Mouse (Mus musculus): ENCODE measurements around the gene Cdiptos. TPM values are rescaled to one million over a fixed set of nuclear protein-coding genes. Genes with fewer than 3 reads are reported as not detected.
A peak's percentile ranks its signal among the peaks of the same experiment; 100 is the strongest.

Gene Cdiptos
- total RNA-seq, 2 experiments from 2014 or later: not detected

- TF ChIP-seq CTCF (conservative IDR thresholded peaks at IDR 0.05): no peak
- H3K27ac ChIP-seq: peak overlapping the region; percentile 99
- H3K4me3 ChIP-seq: peak overlapping the region; percentile 77
- DNase-seq (ENCODE audit: low spot score in 2 of 2): no peak
Observed at GRCm38 (mm10) chr7:127018416-127019305, 42.8 kb upstream of the Cdiptos start.

- Histone ChIP-seq H3K4me3 (peak overlapping the region; percentile 77), H3K27ac (peak overlapping the region; percentile 99)
- no peak for DNase-seq (ENCODE audit: low spot score in 2 of 2)
- TF ChIP-seq CTCF (conservative IDR thresholded peaks at IDR 0.05): no peak
Observed at GRCm38 (mm10) chr7:127017950-127018345, 42.0 kb upstream of the Cdiptos start.

- H3K4me3 ChIP-seq: peak within 1 kb of the TSS; percentile 77
- H3K27ac ChIP-seq: peak within 1 kb of the TSS; percentile 99
- TF ChIP-seq CTCF (conservative IDR thresholded peaks at IDR 0.05): peak; percentile 91
- peak; percentile 95 to 98 for DNase-seq (ENCODE audit: low spot score in 2 of 2)
Observed at GRCm38 (mm10) chr7:127016971-127017949, 41.4 kb upstream of the Cdiptos start, which contains the start of gene Pagr1a. TSS of gene Pagr1a (minus strand) at chr7:127017352.

GRCm38 (mm10) chr7:127016486-127016938 is 40.6 kb upstream of the Cdiptos start:
- Histone ChIP-seq H3K27ac (peak overlapping the region; percentile 99), H3K4me3 (peak overlapping the region; percentile 77)
- TF ChIP-seq CTCF (conservative IDR thresholded peaks at IDR 0.05): no peak
- peak in 1 of 2 experiments; percentile 43 for DNase-seq (ENCODE audit: low spot score in 2 of 2)

- no peak for DNase-seq (ENCODE audit: low spot score in 2 of 2)
- Histone ChIP-seq H3K27ac (peak within 1 kb of the TSS; percentile 99), H3K4me3 (peak within 1 kb of the TSS; percentile 77)
- TF ChIP-seq CTCF (conservative IDR thresholded peaks at IDR 0.05): no peak
Observed at GRCm38 (mm10) chr7:127016481-127016485, 40.4 kb upstream of the Cdiptos start, which contains the start of gene Pagr1b. TSS of gene Pagr1b (minus strand) at chr7:127016484.

- no peak for DNase-seq (ENCODE audit: low spot score in 2 of 2)
Observed at GRCm38 (mm10) chr7:127016081-127016480, 40.2 kb upstream of the Cdiptos start.

GRCm38 (mm10) chr7:127014993-127015392 is 39.1 kb upstream of the Cdiptos start:
- DNase-seq (ENCODE audit: low spot score in 2 of 2): no peak
- H3K27ac ChIP-seq: peak overlapping the region; percentile 99; the same call in 1 of the 2 replicates
- no peak for TF ChIP-seq CTCF (conservative IDR thresholded peaks at IDR 0.05)
- H3K4me3 ChIP-seq: no peak overlapping the region

More at GRCm38 (mm10) chr7:127016081-127016480, 40.2 kb upstream of the Cdiptos start:
- Histone ChIP-seq H3K4me3 (peak overlapping the region; percentile 77), H3K27ac (peak overlapping the region; percentile 99)
- TF ChIP-seq CTCF (conservative IDR thresholded peaks at IDR 0.05): no peak

- no peak for TF ChIP-seq CTCF (conservative IDR thresholded peaks at IDR 0.05)
- DNase-seq (ENCODE audit: low spot score in 2 of 2): no peak
- peak within 1 kb of the TSS; percentile 56 for H3K4me3 ChIP-seq
- H3K27ac ChIP-seq: peak within 1 kb of the TSS; percentile 99
Observed at GRCm38 (mm10) chr7:127014320-127014719, 38.4 kb upstream of the Cdiptos start, which contains the start of gene Mvp. TSS of gene Mvp (minus strand) at chr7:127014621.

GRCm38 (mm10) chr7:127013385-127013784 is 37.5 kb upstream of the Cdiptos start:
- Histone ChIP-seq H3K4me3 (no peak overlapping the region; the same call in 1 of the 2 replicates), H3K27ac (no peak overlapping the region)
- no peak for DNase-seq (ENCODE audit: low spot score in 2 of 2)
- TF ChIP-seq CTCF (conservative IDR thresholded peaks at IDR 0.05): no peak

- no peak for DNase-seq (ENCODE audit: low spot score in 2 of 2)
- no peak for TF ChIP-seq CTCF (conservative IDR thresholded peaks at IDR 0.05)
Observed at GRCm38 (mm10) chr7:127012845-127013244, 36.9 kb upstream of the Cdiptos start.

GRCm38 (mm10) chr7:127012374-127012773 is 36.5 kb upstream of the Cdiptos start:
- H3K27ac ChIP-seq: 0 out of 2 replicates have a peak overlapping the region, but pooled peaks have one; percentile 23
- DNase-seq (ENCODE audit: low spot score in 2 of 2): no peak
- no peak for TF ChIP-seq CTCF (conservative IDR thresholded peaks at IDR 0.05)
- H3K4me3 ChIP-seq: no peak overlapping the region

More at GRCm38 (mm10) chr7:127012845-127013244, 36.9 kb upstream of the Cdiptos start:
- H3K27ac ChIP-seq: no peak overlapping the region
- no peak overlapping the region for H3K4me3 ChIP-seq

GRCm38 (mm10) chr7:127011717-127012116 is 35.8 kb upstream of the Cdiptos start:
- no peak for TF ChIP-seq CTCF (conservative IDR thresholded peaks at IDR 0.05)
- no peak overlapping the region for H3K4me3 ChIP-seq
- DNase-seq (ENCODE audit: low spot score in 2 of 2): no peak
- 0 out of 2 replicates have a peak overlapping the region, but pooled peaks have one; percentile 23 for H3K27ac ChIP-seq

- Histone ChIP-seq H3K4me3 (no peak overlapping the region), H3K27ac (peak overlapping the region; percentile 32; the same call in 1 of the 2 replicates)
- DNase-seq (ENCODE audit: low spot score in 2 of 2): no peak
- no peak for TF ChIP-seq CTCF (conservative IDR thresholded peaks at IDR 0.05)
Observed at GRCm38 (mm10) chr7:127011051-127011450, 35.2 kb upstream of the Cdiptos start.
